Mouse (Mus musculus): ENCODE measurements around the gene Il18. TPM values are rescaled to one million over a fixed set of nuclear protein-coding genes. Genes with fewer than 3 reads are reported as not detected.

Il18 gene
- polyA plus RNA-seq, 1 experiment from 2014 or later: 19.3 TPM

DNA sequence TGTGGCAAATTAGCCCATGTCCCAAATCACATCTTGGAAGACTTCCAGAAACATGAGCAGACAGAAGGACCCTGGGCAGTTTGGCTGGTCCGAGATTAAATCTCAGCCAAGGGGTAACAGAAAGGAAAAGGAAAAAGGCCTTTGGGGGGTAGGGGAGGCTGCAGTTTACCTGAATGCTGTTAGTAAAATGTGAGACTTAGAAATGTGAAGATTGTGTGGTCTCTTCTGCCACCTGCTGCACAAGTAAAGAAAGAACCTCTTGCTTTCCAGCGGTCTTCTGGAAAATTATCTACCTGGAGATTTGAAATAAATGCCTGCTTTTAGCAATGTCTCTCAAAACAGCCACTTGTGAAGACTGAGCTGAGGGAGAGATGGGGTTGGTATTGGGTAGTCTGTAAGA is 23.7 kb upstream of the Il18 start:
- Histone ChIP-seq H3K4me1 (peaks cover 15% of the 10 kb centered on the region), H3K4me2 (no peak overlapping the region), H3K27ac (no peak overlapping the region), H3K36me3 (replicated peaks) (no peaks in the 10 kb centered on the region), H3K9me3 (no peaks in the 10 kb centered on the region), H3K4me3 (no peak overlapping the region), H3K27me3 (replicated peaks) (no peaks in the 10 kb centered on the region), H3K9ac (no peak overlapping the region)
- no peak for ATAC-seq (replicated peaks)
- WGBS: 26% methylated on average over 2 of the region's 2 CpGs

DNA sequence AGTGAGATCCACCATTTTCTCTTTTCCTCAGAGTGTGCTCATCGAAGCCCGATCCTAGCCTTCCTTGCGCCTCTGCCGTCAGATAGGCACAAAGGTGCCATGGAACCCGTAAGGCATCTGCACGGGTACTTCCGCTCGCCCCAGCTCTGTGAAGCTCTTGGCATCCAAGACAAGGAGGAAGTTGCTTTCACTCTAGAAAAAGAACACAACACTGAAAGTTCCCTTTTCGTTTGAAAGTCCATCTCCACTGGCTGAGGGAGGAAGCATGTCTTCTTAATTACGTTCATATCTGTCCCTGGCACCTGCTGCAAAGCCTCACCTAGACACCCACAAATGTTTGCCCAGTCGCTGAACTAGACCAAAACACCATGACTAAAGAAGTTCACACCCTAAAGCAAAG is 21.3 kb upstream of the Il18 start:
- Histone ChIP-seq H3K9me3 (no peaks in the 10 kb centered on the region), H3K27ac (no peak overlapping the region), H3K9ac (no peak overlapping the region), H3K4me3 (no peak overlapping the region), H3K4me1 (no peaks in the 10 kb centered on the region), H3K27me3 (replicated peaks) (no peaks in the 10 kb centered on the region), H3K36me3 (replicated peaks) (no peaks in the 10 kb centered on the region), H3K4me2 (no peak overlapping the region)
- 82% methylated on average over 11 of the region's 11 CpGs for WGBS
- no peak for ATAC-seq (replicated peaks)

DNA sequence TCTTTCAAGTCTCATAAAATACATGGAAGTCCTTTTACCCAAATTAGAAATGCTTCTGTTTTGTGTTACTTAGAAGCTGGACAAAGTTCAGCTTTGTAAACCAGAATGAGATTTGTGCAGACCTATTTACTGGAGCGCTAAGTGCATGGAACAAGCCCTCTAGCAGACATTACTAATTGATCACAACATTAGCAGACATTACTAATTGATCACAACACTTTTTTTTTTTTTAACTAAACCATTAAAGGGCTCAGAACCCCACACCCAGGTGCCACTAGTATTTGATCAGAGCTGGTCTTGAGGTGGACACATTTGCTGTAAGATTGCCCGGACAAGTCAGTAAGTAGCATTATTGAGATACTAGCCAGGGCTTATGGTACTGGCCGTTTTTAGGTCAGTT is 20.8 kb upstream of the Il18 start:
- WGBS: 79% methylated on average over 3 of the region's 3 CpGs
- H3K4me1 ChIP-seq: no peaks in the 10 kb centered on the region
- no peaks in the 10 kb centered on the region for H3K9me3 ChIP-seq
- H3K9ac ChIP-seq: no peak overlapping the region
- H3K27me3 ChIP-seq (replicated peaks): no peaks in the 10 kb centered on the region
- H3K27ac ChIP-seq: no peak overlapping the region
- no peak for ATAC-seq (replicated peaks)
- H3K4me3 ChIP-seq: no peak overlapping the region
- H3K4me2 ChIP-seq: no peak overlapping the region
- no peaks in the 10 kb centered on the region for H3K36me3 ChIP-seq (replicated peaks)

DNA sequence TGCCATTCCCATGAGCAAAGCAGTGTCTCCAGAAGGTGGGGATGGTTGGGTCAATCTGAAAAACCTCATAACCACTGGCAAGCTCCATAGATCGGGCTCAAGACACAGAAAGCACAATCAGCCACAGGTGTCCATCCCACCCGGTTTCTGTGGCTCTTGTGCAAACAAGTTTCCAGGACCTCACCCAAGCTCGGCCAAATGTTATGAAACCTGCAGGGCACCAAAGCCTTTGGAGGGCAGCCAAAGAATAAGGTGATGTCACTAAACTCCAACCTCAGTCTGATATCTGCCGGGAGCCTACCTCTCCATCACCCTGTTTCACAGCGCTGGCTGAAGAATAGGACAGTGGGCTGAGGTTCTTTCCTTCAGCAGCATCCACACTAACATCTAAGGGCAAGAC is 18.7 kb upstream of the Il18 start:
- H3K27ac ChIP-seq: no peak overlapping the region
- H3K4me3 ChIP-seq: no peak overlapping the region
- H3K36me3 ChIP-seq (replicated peaks): no peaks in the 10 kb centered on the region
- no peaks in the 10 kb centered on the region for H3K27me3 ChIP-seq (replicated peaks)
- WGBS: 87% methylated on average over 5 of the region's 5 CpGs
- H3K4me2 ChIP-seq: no peak overlapping the region
- no peak overlapping the region for H3K9ac ChIP-seq
- no peaks in the 10 kb centered on the region for H3K9me3 ChIP-seq
- no peak for ATAC-seq (replicated peaks)
- H3K4me1 ChIP-seq: no peaks in the 10 kb centered on the region

DNA sequence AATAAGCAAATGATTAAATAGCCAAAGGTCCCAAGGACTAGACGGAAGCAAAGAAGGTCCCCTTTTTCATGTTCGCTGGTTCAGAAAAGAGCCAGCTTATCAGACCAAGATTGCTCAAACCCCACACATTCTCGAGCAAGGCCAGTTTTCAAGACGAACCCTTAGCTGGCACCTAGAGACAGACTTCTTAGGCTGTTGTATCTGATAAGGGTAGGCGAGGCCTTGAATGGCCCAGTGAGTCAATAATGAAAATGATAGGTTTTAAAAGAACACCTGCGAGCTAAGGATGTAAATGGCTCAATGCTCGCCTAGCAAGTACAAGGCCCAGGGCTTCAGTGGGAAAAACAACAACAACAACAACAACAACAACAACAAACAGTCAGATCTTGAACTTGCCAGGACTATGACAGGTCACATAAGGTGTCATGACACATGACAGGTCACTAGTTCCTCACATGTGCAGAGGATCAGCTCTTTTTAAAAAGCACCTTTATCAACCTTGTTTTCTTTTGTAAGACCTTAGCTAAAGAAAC is 18.0 kb upstream of the Il18 start:
- WGBS: 87% methylated on average over 7 of the region's 7 CpGs
- ATAC-seq (replicated peaks): no peak
- no peak overlapping the region for H3K9ac ChIP-seq
- no peak overlapping the region for H3K27ac ChIP-seq
- no peaks in the 10 kb centered on the region for H3K36me3 ChIP-seq (replicated peaks)
- H3K27me3 ChIP-seq (replicated peaks): no peaks in the 10 kb centered on the region
- H3K9me3 ChIP-seq: no peaks in the 10 kb centered on the region
- no peak overlapping the region for H3K4me2 ChIP-seq
- no peaks in the 10 kb centered on the region for H3K4me1 ChIP-seq
- no peak overlapping the region for H3K4me3 ChIP-seq

DNA sequence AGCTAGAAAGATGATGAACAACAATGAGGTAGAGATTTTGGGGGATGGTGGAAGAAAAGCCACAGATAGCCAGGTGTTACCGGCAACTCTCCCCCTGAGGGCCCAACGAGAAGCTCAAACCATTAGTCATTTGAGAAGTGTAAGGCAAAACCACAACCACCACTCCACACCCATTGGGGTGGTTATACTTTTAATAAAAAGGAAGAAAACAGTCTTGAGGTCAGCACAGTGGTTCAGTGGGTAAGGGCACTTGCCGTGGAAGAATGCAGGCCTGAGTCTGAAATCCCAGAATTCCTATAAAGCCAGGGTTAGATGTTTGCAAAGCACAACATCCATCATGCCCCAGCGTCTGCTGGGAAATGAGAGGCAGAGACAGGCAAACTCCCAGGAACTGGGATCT is 17.3 kb upstream of the Il18 start:
- Histone ChIP-seq H3K4me1 (no peaks in the 10 kb centered on the region), H3K27me3 (replicated peaks) (no peaks in the 10 kb centered on the region), H3K4me2 (no peak overlapping the region), H3K36me3 (replicated peaks) (no peaks in the 10 kb centered on the region), H3K9ac (no peak overlapping the region), H3K27ac (no peak overlapping the region), H3K4me3 (no peak overlapping the region), H3K9me3 (no peaks in the 10 kb centered on the region)
- 81% methylated on average over 4 of the region's 4 CpGs for WGBS
- ATAC-seq (replicated peaks): no peak

DNA sequence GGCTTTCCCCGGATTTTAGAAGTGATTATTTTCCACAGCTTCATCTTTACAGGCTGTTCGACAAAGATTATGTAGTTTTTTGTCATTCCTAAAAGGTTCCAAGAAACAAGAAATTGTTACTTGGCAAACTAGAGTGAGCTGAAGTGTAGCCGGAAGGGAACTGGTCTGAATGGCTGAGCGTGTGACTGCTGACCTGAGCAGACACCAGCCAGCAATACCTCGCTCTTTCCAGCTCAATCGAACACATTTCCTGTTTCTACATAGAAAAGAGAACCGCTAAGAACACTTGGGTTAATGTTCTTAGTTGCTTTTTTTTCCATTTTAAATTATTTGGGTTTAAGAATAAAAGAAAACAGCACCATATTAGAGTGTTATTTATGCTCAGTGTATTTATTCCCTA is 14.5 kb upstream of the Il18 start:
- WGBS: 74% methylated on average over 7 of the region's 7 CpGs

DNA sequence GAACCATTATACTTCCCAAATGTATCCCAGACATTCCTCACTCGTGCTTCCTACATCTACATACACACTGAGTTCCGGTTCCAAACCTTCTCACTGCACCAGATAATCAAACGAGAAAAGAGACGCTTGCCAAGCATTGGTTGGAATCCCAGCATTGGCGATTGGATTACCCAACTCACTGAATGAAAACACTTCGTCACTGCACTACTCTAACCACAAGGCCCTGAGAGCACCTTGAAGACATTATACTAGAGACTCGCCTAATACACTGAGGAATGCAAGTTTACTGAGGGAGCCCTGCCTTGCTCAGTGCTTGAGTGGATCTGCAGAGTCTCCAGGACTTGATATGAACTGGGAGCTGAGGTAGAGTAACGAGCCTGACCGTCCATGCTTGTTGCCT is 12.2 kb upstream of the Il18 start:
- Histone ChIP-seq H3K36me3 (replicated peaks) (no peaks in the 10 kb centered on the region), H3K4me3 (no peak overlapping the region), H3K4me2 (no peak overlapping the region), H3K27me3 (replicated peaks) (no peaks in the 10 kb centered on the region), H3K9me3 (no peaks in the 10 kb centered on the region), H3K27ac (no peak overlapping the region), H3K9ac (no peak overlapping the region), H3K4me1 (no peaks in the 10 kb centered on the region)
- ATAC-seq (replicated peaks): no peak
- WGBS: 78% methylated on average over 9 of the region's 9 CpGs

More for the DNA sequence above, 14.5 kb upstream of the Il18 start:
- H3K27me3 ChIP-seq (replicated peaks): no peaks in the 10 kb centered on the region
- no peaks in the 10 kb centered on the region for H3K36me3 ChIP-seq (replicated peaks)
- H3K4me3 ChIP-seq: no peak overlapping the region
- H3K4me1 ChIP-seq: no peaks in the 10 kb centered on the region
- H3K9me3 ChIP-seq: no peaks in the 10 kb centered on the region
- H3K4me2 ChIP-seq: no peak overlapping the region
- ATAC-seq (replicated peaks): no peak
- no peak overlapping the region for H3K27ac ChIP-seq
- H3K9ac ChIP-seq: no peak overlapping the region

DNA sequence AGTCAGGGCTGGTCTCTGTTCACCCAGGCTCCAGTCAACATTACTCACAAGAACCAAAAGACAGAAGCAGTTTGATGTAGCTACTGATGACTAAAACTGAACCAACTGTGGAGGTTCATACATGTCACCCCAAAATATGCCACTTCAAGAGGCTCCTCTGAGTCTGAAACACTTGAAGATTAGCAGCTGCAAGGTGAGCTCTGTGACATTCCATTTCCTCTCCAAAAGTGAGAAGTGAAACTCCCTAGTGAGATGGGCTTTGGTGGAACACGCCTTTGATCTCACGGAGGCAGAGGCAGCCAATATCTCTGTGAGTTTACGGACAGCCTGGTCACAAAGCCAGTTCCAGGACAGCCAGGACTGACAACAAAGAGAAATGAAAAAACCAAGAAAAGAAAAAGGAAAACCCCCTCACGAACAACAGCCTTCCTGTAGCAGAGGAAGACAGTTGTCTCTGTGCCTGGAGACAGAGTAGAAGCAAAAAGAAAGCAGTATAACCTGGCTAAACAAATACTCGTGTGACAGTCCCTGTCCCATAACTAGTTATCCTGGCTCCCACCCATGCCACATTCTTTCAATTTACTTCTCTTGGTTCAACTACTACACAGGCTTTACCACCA is 6.7 kb upstream of the Il18 start:
- Histone ChIP-seq H3K9ac (no peak overlapping the region), H3K9me3 (no peaks in the 10 kb centered on the region), H3K4me3 (no peak overlapping the region), H3K4me2 (no peak overlapping the region), H3K4me1 (no peaks in the 10 kb centered on the region), H3K36me3 (replicated peaks) (no peaks in the 10 kb centered on the region), H3K27me3 (replicated peaks) (no peaks in the 10 kb centered on the region), H3K27ac (no peak overlapping the region)
- no peak for ATAC-seq (replicated peaks)
- 59% methylated on average over 5 of the region's 5 CpGs for WGBS

DNA sequence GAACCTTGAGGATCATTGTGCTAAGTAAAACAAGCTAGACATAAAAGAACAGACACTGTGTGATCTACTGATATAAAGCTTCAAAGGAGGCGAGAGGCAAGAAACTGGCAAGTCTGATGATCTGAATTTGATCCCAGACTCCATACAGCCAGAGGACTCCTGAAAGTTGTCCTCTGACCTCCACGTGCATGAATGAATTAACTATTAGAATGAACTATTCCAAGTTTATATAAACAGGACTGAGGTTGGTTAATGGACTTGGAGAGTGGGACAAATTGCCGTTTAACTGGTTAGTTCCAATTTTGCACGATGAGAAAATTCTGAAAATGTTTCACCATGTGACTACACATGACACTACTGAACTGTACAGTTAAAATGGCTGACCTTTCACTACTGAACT is 5.7 kb upstream of the Il18 start:
- Histone ChIP-seq H3K9me3 (no peaks in the 10 kb centered on the region), H3K27me3 (replicated peaks) (no peaks in the 10 kb centered on the region), H3K9ac (no peak overlapping the region), H3K36me3 (replicated peaks) (no peaks in the 10 kb centered on the region), H3K27ac (no peak overlapping the region), H3K4me3 (no peak overlapping the region), H3K4me1 (peaks cover 3% of the 10 kb centered on the region; the same call in 1 of the 2 replicates), H3K4me2 (no peak overlapping the region)
- 89% methylated on average over 4 of the region's 4 CpGs for WGBS
- ATAC-seq (replicated peaks): no peak

DNA sequence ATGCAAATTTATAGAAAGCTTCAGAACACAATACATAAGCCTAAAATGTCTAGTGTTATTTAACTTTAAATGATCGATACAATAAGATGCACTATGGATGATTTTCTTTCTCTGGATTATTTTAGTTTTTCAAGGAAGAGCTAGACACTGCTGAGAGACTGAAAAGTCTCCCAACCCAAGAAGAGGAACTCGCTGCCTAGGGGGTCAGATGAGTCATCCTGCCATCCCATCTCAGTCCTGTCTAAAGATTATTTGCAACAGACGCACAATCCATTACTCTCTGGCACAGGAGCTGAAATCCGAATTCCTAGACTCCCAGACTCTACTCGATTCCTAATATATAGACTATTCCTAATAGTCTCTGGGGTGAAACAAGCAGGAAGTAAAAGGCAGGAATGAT is 2.4 kb upstream of the Il18 start:
- Histone ChIP-seq H3K27me3 (replicated peaks) (no peaks in the 10 kb centered on the region), H3K9me3 (no peaks in the 10 kb centered on the region), H3K27ac (no peak overlapping the region), H3K9ac (no peak overlapping the region), H3K4me1 (peaks cover 16% of the 10 kb centered on the region), H3K4me3 (no peak overlapping the region), H3K4me2 (no peak overlapping the region), H3K36me3 (replicated peaks) (no peaks in the 10 kb centered on the region)
- ATAC-seq (replicated peaks): no peak
- 88% methylated on average over 5 of the region's 5 CpGs for WGBS

DNA sequence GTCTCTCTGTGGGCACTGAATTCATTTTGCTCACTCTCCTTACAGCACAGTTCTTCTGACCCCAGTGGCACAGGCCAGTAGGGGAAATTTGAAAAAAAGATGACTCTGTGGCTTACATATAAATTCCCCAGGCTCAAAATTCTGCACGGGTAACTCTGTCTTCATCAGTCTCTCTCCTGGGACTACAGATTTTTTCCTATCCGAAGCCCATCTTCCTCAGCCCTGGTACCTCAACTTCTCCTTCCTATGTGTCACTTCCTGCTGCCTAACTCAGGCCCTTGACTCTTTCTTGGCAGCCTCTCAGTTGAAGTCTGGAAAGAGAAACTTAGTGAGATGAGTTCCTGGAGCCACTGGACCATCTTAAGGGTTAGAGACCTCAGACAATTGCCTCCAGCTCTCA is 1.1 kb upstream of the Il18 start:
- peaks cover 16% of the 10 kb centered on the region for H3K4me1 ChIP-seq

DNA sequence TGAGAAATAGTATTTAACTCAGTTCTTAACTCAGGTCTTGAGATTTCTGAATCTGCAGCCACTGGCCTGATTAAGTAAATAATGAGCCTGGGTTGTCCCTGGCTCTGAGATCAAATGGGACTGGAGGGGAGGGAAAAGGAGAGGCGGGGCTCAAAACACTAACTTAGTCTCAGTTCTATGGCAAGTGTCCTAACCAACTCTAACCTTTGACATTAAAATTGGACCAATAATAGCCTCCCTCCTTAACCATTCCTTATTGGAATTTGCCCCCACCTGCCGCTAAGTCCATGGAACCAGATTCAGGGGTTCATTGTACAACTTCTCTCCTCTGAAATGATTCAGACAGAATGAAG is 443 bp downstream of the Il18 start, which contains the start of gene Bco2:
Gene Bco2, minus strand, starts transcription at position 88 of the 353 bp plus-strand sequence.
- H3K9me3 ChIP-seq: no peaks in the 10 kb centered on the region
- WGBS: 15% methylated on average over 2 of the region's 2 CpGs

More for the DNA sequence above, 1.1 kb upstream of the Il18 start:
- Histone ChIP-seq H3K9ac (no peak overlapping the region), H3K36me3 (replicated peaks) (no peaks in the 10 kb centered on the region), H3K27ac (no peak overlapping the region), H3K4me2 (no peak overlapping the region), H3K27me3 (replicated peaks) (no peaks in the 10 kb centered on the region), H3K4me3 (no peak overlapping the region), H3K9me3 (no peaks in the 10 kb centered on the region)
- 84% methylated on average over 2 of the region's 2 CpGs for WGBS
- ATAC-seq (replicated peaks): no peak

More for the DNA sequence above, 443 bp downstream of the Il18 start, which contains the start of gene Bco2:
- peak within 1 kb of the TSS; percentile 46 for H3K4me2 ChIP-seq
- H3K36me3 ChIP-seq (replicated peaks): no peaks in the 10 kb centered on the region
- ATAC-seq (replicated peaks): peak; percentile 56
- H3K4me1 ChIP-seq: peaks cover 16% of the 10 kb centered on the region
- H3K9ac ChIP-seq: peak within 1 kb of the TSS; percentile 37; the same call in 1 of the 2 replicates
- peak within 1 kb of the TSS; percentile 28 for H3K4me3 ChIP-seq
- H3K27ac ChIP-seq: peak within 1 kb of the TSS; percentile 81
- H3K27me3 ChIP-seq (replicated peaks): no peaks in the 10 kb centered on the region

All from midbrain, embryonic 15.5 days (tissue).